Mouse (Mus musculus) limb, embryonic 14.5 days (tissue): Measurements from ENCODE around the gene Dnajb11. TPM values are rescaled to one million over a fixed set of nuclear protein-coding genes. Genes with fewer than 3 reads are reported as not detected.

ENCODE experiments used
- ATAC-seq: fragments of 200-750 bp; cut with Nextera tagmentation; 2 replicates; pipeline ENCODE4 v1.8.0; 2017; ENCODE audit warnings: low read depth, moderate number of reproducible peaks, moderate TSS enrichment; ENCODE audit not compliant: low FRiP score
- DNase-seq: peaks from one replicate; pipeline ENCODE4 v3.0.0-alpha.2; 2015; ENCODE audit warnings: low spot score
- H3K27ac ChIP-seq: fragments of 300-500 bp; sonication (generic); replicated peaks from 2 replicates; pipeline ENCODE4 v1.5.1; 2014; ENCODE audit warnings: low read depth, mild to moderate bottlenecking, low read length, moderate library complexity, mixed read lengths
- H3K27me3 ChIP-seq: fragments of 300-500 bp; sonication (generic); 2 replicates; pipeline ENCODE4 v1.6.1; 2014; ENCODE audit warnings: low read length, mixed read lengths; ENCODE audit not compliant: control insufficient read depth, insufficient read depth
- H3K36me3 ChIP-seq: fragments of 300-500 bp; sonication (generic); 2 replicates; pipeline ENCODE4 v1.6.1; 2014; ENCODE audit warnings: mild to moderate bottlenecking, low read length, moderate library complexity, mixed read lengths; ENCODE audit not compliant: control insufficient read depth, insufficient read depth
- H3K4me1 ChIP-seq: fragments of 300-500 bp; sonication (generic); 2 replicates; pipeline ENCODE4 v1.6.1; 2014; ENCODE audit warnings: antibody characterized with exemption, low read length, mixed read lengths; ENCODE audit not compliant: control insufficient read depth, insufficient read depth
- H3K4me2 ChIP-seq: fragments of 300-500 bp; sonication (generic); replicated peaks from 2 replicates; pipeline ENCODE4 v1.6.1; 2014; ENCODE audit warnings: low read depth, mild to moderate bottlenecking, low read length, moderate library complexity; ENCODE audit not compliant: severe bottlenecking
- H3K4me3 ChIP-seq: fragments of 300-500 bp; sonication (generic); replicated peaks from 2 replicates; pipeline ENCODE4 v1.5.1; 2014; ENCODE audit warnings: low read length
- H3K9ac ChIP-seq: fragments of 300-500 bp; sonication (generic); 2 replicates; pipeline ENCODE4 v1.6.1; 2014; ENCODE audit warnings: mild to moderate bottlenecking, low read depth, low read length, moderate library complexity; ENCODE audit not compliant: severe bottlenecking
- H3K9me3 ChIP-seq: fragments of 300-500 bp; sonication (generic); 2 replicates; pipeline ENCODE4 v1.6.1; 2016; ENCODE audit warnings: low read length; ENCODE audit not compliant: control insufficient read depth
- POLR2A ChIP-seq: fragments of 200-500 bp; IDR thresholded peaks from 2 replicates; pipeline ENCODE4 v1.8.0; 2012; ENCODE audit warnings: inconsistent platforms, mild to moderate bottlenecking, moderate library complexity, borderline replicate concordance; ENCODE audit not compliant: insufficient read depth, insufficient read length; ENCODE audit errors: extremely low read depth
- WGBS: fragments of 180-500 bp; shearing (Covaris S2); extraction: QIAGEN DNeasy Blood & Tissue Kit; methylation state at CpG from one replicate; pipeline ENCODE4 v1.1.7; 2014; 5-methylcytosine and 5-hydroxymethylcytosine counted together
- polyA plus RNA-seq, 2 experiments: library from polyadenylated mRNA; depleted of rRNA in 1 of 2; stranded (reverse) in 1 of 2; unstranded in 1 of 2; fragments of >200 nt; fragmentation: Nextera tagmentation in 1 of 2; extraction: Ambion mirVana in 1 of 2; gene quantifications; 2 replicates each; pipeline versions ENCODE4 v1.2.1 to v1.2.3; 2012 to 2014

Dnajb11 gene
- polyA plus RNA-seq, 2 experiments = 58.9 to 99.4 TPM

DNA sequence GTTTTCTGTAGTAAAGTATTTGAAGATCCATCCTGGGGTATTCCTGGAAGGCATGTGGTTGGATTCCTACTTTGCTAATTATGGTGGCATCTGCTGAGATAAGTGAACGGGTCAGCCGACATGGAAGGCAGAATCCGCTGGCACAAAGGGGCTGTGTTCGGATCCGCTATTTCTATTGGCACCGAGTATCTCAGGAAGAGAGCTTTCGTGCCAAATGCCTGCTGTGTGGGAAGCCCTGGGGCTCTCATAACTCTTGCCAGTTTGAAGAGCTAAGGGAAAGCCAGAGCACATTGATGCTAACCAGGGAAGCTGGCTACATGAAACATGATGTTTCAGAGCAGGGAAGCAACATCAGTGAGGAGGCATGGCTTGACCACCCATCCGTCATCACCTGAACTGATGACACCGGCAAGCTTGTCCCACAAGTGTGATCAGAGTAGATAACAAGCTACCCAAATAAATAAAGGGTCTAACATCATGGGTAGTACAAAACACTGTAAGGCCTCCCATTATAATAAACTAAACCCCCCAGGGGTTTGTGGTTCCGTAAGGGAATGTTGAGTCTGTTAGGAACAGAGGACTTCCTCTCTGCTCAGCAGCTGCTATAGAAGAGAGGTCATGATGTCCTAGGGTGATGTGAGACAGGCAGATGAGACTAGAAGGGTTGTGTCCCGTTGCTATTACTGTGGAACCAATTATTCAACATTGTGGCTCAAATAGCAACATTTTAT is 20.2 kb downstream of the Dnajb11 start:
- H3K4me3 ChIP-seq = no peak overlapping the region
- H3K4me2 ChIP-seq = no peak overlapping the region
- peaks cover 6% of the 10 kb centered on the region for H3K36me3 ChIP-seq
- no peak for TF ChIP-seq POLR2A
- no peak overlapping the region for H3K27ac ChIP-seq
- ATAC-seq (no peak), DNase-seq (no peak)
- H3K27me3 ChIP-seq = no peaks in the 10 kb centered on the region
- H3K9ac ChIP-seq = no peak overlapping the region
- peaks cover 9% of the 10 kb centered on the region for H3K4me1 ChIP-seq
- WGBS = 71% methylated on average over 11 of the region's 11 CpGs
- no peaks in the 10 kb centered on the region for H3K9me3 ChIP-seq

DNA sequence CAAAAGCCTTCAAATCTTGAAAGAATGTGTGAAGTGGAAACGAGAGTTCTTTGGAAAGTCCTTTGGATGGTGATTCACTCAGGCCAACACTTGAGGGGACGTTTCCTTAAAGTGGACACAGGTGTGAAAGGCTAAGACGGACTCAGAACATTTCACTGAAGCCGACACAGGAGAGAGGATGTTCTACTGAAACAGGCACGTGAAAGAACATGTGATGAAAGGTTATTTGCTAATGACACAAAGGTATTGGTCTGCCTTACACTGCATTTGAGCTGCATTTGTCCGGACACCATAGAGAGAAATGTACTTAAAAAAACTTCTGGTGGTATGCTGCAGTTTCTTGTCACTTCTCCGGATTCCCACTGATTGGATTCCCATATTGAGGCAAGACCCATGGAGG is 21.1 kb downstream of the Dnajb11 start:
- H3K4me1 ChIP-seq = peaks cover 9% of the 10 kb centered on the region
- no peak overlapping the region for H3K9ac ChIP-seq
- H3K4me3 ChIP-seq = no peak overlapping the region
- DNase-seq (no peak), ATAC-seq (no peak)
- no peaks in the 10 kb centered on the region; the same call in 1 of the 2 replicates for H3K36me3 ChIP-seq
- H3K27me3 ChIP-seq = no peaks in the 10 kb centered on the region
- no peak overlapping the region for H3K27ac ChIP-seq
- 75% methylated on average over 7 of the region's 7 CpGs for WGBS
- H3K9me3 ChIP-seq = no peaks in the 10 kb centered on the region
- no peak for TF ChIP-seq POLR2A
- H3K4me2 ChIP-seq = no peak overlapping the region

DNA sequence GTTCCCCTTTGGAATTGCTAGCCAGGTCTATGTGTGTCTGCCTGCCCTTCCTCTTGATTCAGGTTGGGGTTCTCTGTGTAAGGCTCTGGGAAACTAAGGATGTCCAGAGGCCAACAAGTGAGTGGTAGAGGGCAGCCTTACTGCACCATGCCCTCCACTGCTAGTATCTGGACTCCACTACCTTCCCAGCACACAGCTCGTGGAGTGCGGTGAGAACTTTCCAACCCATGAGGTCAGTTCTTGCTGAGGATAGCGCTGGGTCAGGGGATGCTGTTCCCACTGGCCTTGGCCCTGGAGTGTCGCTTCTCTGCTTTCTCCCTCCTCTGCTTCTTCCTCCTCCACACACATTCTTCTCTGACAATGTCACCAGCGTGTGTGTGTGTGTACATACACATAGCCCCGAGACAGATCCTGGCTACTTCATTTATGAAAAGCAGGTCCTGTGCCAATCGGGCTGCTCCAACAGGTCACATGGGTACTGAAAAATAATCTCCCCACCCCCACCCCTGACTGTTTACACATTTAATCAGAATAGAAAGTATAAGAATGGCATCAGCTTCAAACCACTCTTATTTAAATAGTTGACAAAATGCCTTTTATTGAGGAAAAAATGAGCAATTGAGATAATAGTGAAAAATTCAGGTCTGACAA is 22.4 kb downstream of the Dnajb11 start:
- H3K9me3 ChIP-seq = no peaks in the 10 kb centered on the region
- ATAC-seq = no peak

DNA sequence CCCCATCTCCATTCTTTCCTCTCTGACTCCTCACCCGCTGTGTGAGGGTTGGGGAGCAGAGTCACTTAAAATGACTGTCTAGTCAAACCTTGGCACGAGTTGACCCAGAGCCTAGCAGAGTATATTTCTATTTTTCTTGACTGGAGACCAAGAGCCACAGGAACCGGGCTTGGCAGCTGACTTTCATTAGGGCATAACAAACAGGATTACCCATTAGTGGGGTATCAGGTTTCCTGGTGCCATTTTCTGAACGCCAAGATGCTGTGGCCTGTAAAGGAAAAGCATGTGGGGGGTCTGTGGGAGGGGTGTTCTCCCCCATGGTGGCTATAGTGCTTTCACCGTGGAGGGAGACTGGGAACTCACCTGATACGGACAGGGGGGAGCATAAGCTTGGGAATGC is 23.3 kb downstream of the Dnajb11 start:
- Histone ChIP-seq H3K4me3 (no peak overlapping the region), H3K27ac (no peak overlapping the region), H3K36me3 (no peaks in the 10 kb centered on the region), H3K9me3 (no peaks in the 10 kb centered on the region), H3K4me1 (peaks cover 9% of the 10 kb centered on the region), H3K27me3 (no peaks in the 10 kb centered on the region), H3K4me2 (no peak overlapping the region), H3K9ac (no peak overlapping the region)
- TF ChIP-seq POLR2A = no peak
- DNase-seq (peak; percentile 58), ATAC-seq (peak; percentile 56)
- WGBS = 6% methylated on average over 6 of the region's 6 CpGs

More for the DNA sequence above, 22.4 kb downstream of the Dnajb11 start:
- no peak overlapping the region for H3K4me2 ChIP-seq
- no peak for DNase-seq
- no peaks in the 10 kb centered on the region for H3K36me3 ChIP-seq
- H3K4me3 ChIP-seq = no peak overlapping the region
- no peak overlapping the region for H3K9ac ChIP-seq
- WGBS = 59% methylated on average over 7 of the region's 7 CpGs
- H3K4me1 ChIP-seq = peaks cover 9% of the 10 kb centered on the region
- H3K27me3 ChIP-seq = no peaks in the 10 kb centered on the region
- TF ChIP-seq POLR2A = no peak
- no peak overlapping the region for H3K27ac ChIP-seq

DNA sequence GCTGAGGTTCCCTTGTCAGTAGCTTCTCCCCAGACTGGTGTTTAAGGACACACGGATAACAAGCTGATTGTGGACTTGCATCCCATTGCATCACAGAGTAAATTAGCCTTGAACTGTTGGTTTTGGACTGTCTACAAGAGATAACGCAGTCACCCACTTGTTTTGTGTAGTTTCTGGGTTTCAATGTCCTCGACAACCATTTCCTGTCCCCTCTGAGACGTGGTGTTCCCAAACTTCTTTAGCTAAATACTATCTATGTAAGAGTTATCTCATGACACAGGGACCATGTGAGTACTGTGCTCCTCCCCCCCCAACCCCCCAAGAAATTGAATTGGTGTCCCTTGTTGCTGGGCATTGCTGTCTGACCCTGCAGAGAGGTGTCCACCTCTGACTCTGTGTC is 23.8 kb downstream of the Dnajb11 start:
- TF ChIP-seq POLR2A = no peak
- H3K4me1 ChIP-seq = peaks cover 9% of the 10 kb centered on the region
- H3K9me3 ChIP-seq = no peaks in the 10 kb centered on the region
- no peaks in the 10 kb centered on the region for H3K27me3 ChIP-seq
- no peak overlapping the region for H3K9ac ChIP-seq
- no peak overlapping the region for H3K4me2 ChIP-seq
- no peaks in the 10 kb centered on the region for H3K36me3 ChIP-seq
- no peak overlapping the region for H3K4me3 ChIP-seq
- no peak overlapping the region for H3K27ac ChIP-seq
- no peak for DNase-seq
- ATAC-seq = no peak
- 74% methylated on average over 4 of the region's 4 CpGs for WGBS

DNA sequence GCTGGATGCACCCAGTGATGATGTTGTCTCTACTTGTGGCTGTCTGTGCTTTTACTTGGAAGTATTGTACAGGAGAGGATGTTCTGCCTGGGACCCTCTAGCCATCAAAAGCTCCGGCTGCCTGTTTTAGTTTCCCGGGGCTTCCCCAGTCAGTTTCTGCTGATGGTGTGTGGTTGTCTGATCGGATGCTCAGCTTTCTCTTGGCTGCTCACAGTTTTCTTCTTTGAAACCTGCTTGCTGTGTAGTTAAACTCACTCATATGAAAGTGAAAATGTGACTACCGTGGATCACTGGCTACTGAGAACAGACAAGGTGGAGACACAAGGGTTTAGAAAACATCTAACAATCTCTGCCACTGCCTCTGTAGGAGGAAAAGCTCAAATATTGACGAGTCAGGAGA is 25.8 kb downstream of the Dnajb11 start:
- ATAC-seq (no peak), DNase-seq (no peak)
- Histone ChIP-seq H3K4me2 (no peak overlapping the region), H3K4me3 (no peak overlapping the region), H3K9me3 (no peaks in the 10 kb centered on the region), H3K9ac (no peak overlapping the region), H3K36me3 (no peaks in the 10 kb centered on the region), H3K27me3 (no peaks in the 10 kb centered on the region), H3K4me1 (peaks cover 9% of the 10 kb centered on the region), H3K27ac (no peak overlapping the region)
- no peak for TF ChIP-seq POLR2A
- 80% methylated on average over 5 of the region's 5 CpGs for WGBS
